Mouse (Mus musculus): ENCODE measurements around the gene Chst15. TPM values are rescaled to one million over a fixed set of nuclear protein-coding genes. Genes with fewer than 3 reads are reported as not detected.

Gene Chst15
- polyA plus RNA-seq, 1 experiment from 2014 or later = 13.6 TPM

GRCm38 (mm10) chr7:132227075-132227640 lies 89.9 kb downstream of the Chst15 start:
- Histone ChIP-seq H3K27ac (no peak overlapping the region), H3K4me2 (no peak overlapping the region), H3K9ac (no peak overlapping the region), H3K4me3 (no peak overlapping the region), H3K4me1 (peaks cover 11% of the 10 kb centered on the region), H3K36me3 (ENCODE audit: poor library complexity, severe bottlenecking) (no peaks in the 10 kb centered on the region), H3K27me3 (no peaks in the 10 kb centered on the region), H3K9me3 (replicated peaks) (no peaks in the 10 kb centered on the region)
- no peak for ATAC-seq
- WGBS = 85% methylated on average over 8 of the region's 8 CpGs

GRCm38 (mm10) chr7:132226379-132227074 lies 90.5 kb downstream of the Chst15 start:
- no peaks in the 10 kb centered on the region for H3K27me3 ChIP-seq
- H3K4me1 ChIP-seq = peaks cover 11% of the 10 kb centered on the region
- no peak overlapping the region for H3K27ac ChIP-seq
- H3K9me3 ChIP-seq (replicated peaks) = no peaks in the 10 kb centered on the region
- H3K36me3 ChIP-seq (ENCODE audit: poor library complexity, severe bottlenecking) = no peaks in the 10 kb centered on the region
- H3K4me2 ChIP-seq = no peak overlapping the region
- WGBS = 62% methylated on average over 6 of the region's 6 CpGs
- H3K9ac ChIP-seq = no peak overlapping the region
- ATAC-seq = peak; percentile 79
- H3K4me3 ChIP-seq = no peak overlapping the region

- H3K9me3 ChIP-seq (replicated peaks) = no peaks in the 10 kb centered on the region
These were observed 93.4 kb downstream of the Chst15 start for GRCm38 (mm10) chr7:132223452-132224141.

GRCm38 (mm10) chr7:132214031-132214430 lies 103.0 kb downstream of the Chst15 start:
- no peak overlapping the region for H3K4me3 ChIP-seq
- no peaks in the 10 kb centered on the region for H3K36me3 ChIP-seq (ENCODE audit: poor library complexity, severe bottlenecking)
- no peak overlapping the region for H3K4me2 ChIP-seq
- ATAC-seq = no peak
- 67% methylated on average over 10 of the region's 10 CpGs for WGBS
- no peak overlapping the region for H3K27ac ChIP-seq
- H3K4me1 ChIP-seq = peaks cover 26% of the 10 kb centered on the region
- no peaks in the 10 kb centered on the region for H3K27me3 ChIP-seq
- no peak overlapping the region for H3K9ac ChIP-seq
- no peaks in the 10 kb centered on the region for H3K9me3 ChIP-seq (replicated peaks)

More at GRCm38 (mm10) chr7:132223452-132224141, 93.4 kb downstream of the Chst15 start:
- no peaks in the 10 kb centered on the region for H3K36me3 ChIP-seq (ENCODE audit: poor library complexity, severe bottlenecking)
- H3K4me3 ChIP-seq = no peak overlapping the region
- no peak overlapping the region; the same call in 1 of the 2 replicates for H3K27ac ChIP-seq
- no peak for ATAC-seq
- H3K4me2 ChIP-seq = no peak overlapping the region
- no peak overlapping the region for H3K9ac ChIP-seq
- peaks cover 11% of the 10 kb centered on the region for H3K4me1 ChIP-seq
- WGBS = 37% methylated on average over 10 of the region's 10 CpGs
- H3K27me3 ChIP-seq = no peaks in the 10 kb centered on the region

GRCm38 (mm10) chr7:132213460-132213859 lies 103.6 kb downstream of the Chst15 start:
- WGBS = 8% methylated on average over 8 of the region's 8 CpGs
- H3K36me3 ChIP-seq (ENCODE audit: poor library complexity, severe bottlenecking) = no peaks in the 10 kb centered on the region
- no peak overlapping the region for H3K27ac ChIP-seq
- no peak overlapping the region for H3K4me2 ChIP-seq
- H3K9ac ChIP-seq = no peak overlapping the region
- ATAC-seq = peak; percentile 68
- no peaks in the 10 kb centered on the region for H3K27me3 ChIP-seq
- peaks cover 28% of the 10 kb centered on the region for H3K4me1 ChIP-seq
- H3K9me3 ChIP-seq (replicated peaks) = no peaks in the 10 kb centered on the region
- no peak overlapping the region for H3K4me3 ChIP-seq

GRCm38 (mm10) chr7:132211920-132212701 lies 104.9 kb downstream of the Chst15 start:
- 59% methylated on average over 6 of the region's 6 CpGs for WGBS
- Histone ChIP-seq H3K4me2 (no peak overlapping the region), H3K9me3 (replicated peaks) (no peaks in the 10 kb centered on the region), H3K4me1 (peaks cover 28% of the 10 kb centered on the region), H3K36me3 (ENCODE audit: poor library complexity, severe bottlenecking) (no peaks in the 10 kb centered on the region), H3K9ac (no peak overlapping the region), H3K27me3 (no peaks in the 10 kb centered on the region), H3K27ac (peak overlapping the region; percentile 42; the same call in 1 of the 2 replicates), H3K4me3 (no peak overlapping the region)
- peak; percentile 63 for ATAC-seq

GRCm38 (mm10) chr7:132210616-132211015 lies 106.4 kb downstream of the Chst15 start:
- no peak overlapping the region for H3K4me3 ChIP-seq
- no peak for ATAC-seq
- H3K36me3 ChIP-seq (ENCODE audit: poor library complexity, severe bottlenecking) = no peaks in the 10 kb centered on the region
- peaks cover 28% of the 10 kb centered on the region for H3K4me1 ChIP-seq
- no peaks in the 10 kb centered on the region; the same call in 1 of the 2 replicates for H3K27me3 ChIP-seq
- no peak overlapping the region for H3K4me2 ChIP-seq
- H3K9me3 ChIP-seq (replicated peaks) = no peaks in the 10 kb centered on the region
- H3K9ac ChIP-seq = no peak overlapping the region
- 81% methylated on average over 5 of the region's 5 CpGs for WGBS
- H3K27ac ChIP-seq = no peak overlapping the region

- Histone ChIP-seq H3K27me3 (no peaks in the 10 kb centered on the region; the same call in 1 of the 2 replicates), H3K27ac (no peak overlapping the region; the same call in 1 of the 2 replicates), H3K4me2 (no peak overlapping the region), H3K4me1 (peaks cover 28% of the 10 kb centered on the region), H3K9me3 (replicated peaks) (no peaks in the 10 kb centered on the region), H3K4me3 (no peak overlapping the region), H3K36me3 (ENCODE audit: poor library complexity, severe bottlenecking) (no peaks in the 10 kb centered on the region), H3K9ac (no peak overlapping the region)
- ATAC-seq = no peak; the same call in 1 of the 2 replicates
- WGBS = 73% methylated on average over 9 of the region's 9 CpGs
These were observed 107.9 kb downstream of the Chst15 start for GRCm38 (mm10) chr7:132208946-132209651.

- no peaks in the 10 kb centered on the region for H3K9me3 ChIP-seq (replicated peaks)
- no peak overlapping the region for H3K9ac ChIP-seq
- H3K36me3 ChIP-seq (ENCODE audit: poor library complexity, severe bottlenecking) = no peaks in the 10 kb centered on the region
- 55% methylated on average over 1 of the region's 1 CpGs for WGBS
- H3K4me1 ChIP-seq = peaks cover 10% of the 10 kb centered on the region; the same call in 1 of the 2 replicates
- no peak overlapping the region for H3K4me2 ChIP-seq
- no peak overlapping the region for H3K27ac ChIP-seq
- no peak overlapping the region for H3K4me3 ChIP-seq
- ATAC-seq = no peak
- H3K27me3 ChIP-seq = no peaks in the 10 kb centered on the region; the same call in 1 of the 2 replicates
These were observed 112.9 kb downstream of the Chst15 start for GRCm38 (mm10) chr7:132204073-132204612.

GRCm38 (mm10) chr7:132199686-132200085 lies 117.3 kb downstream of the Chst15 start:
- no peak overlapping the region for H3K4me3 ChIP-seq
- H3K4me2 ChIP-seq = no peak overlapping the region
- H3K9ac ChIP-seq = no peak overlapping the region
- 31% methylated on average over 6 of the region's 6 CpGs for WGBS
- H3K36me3 ChIP-seq (ENCODE audit: poor library complexity, severe bottlenecking) = no peaks in the 10 kb centered on the region
- no peak overlapping the region for H3K27ac ChIP-seq
- peaks cover 17% of the 10 kb centered on the region for H3K4me1 ChIP-seq
- no peaks in the 10 kb centered on the region for H3K27me3 ChIP-seq
- ATAC-seq = no peak
- H3K9me3 ChIP-seq (replicated peaks) = no peaks in the 10 kb centered on the region

- Histone ChIP-seq H3K27ac (no peak overlapping the region), H3K4me3 (no peak overlapping the region), H3K36me3 (ENCODE audit: poor library complexity, severe bottlenecking) (no peaks in the 10 kb centered on the region), H3K4me1 (peaks cover 17% of the 10 kb centered on the region), H3K9ac (no peak overlapping the region), H3K9me3 (replicated peaks) (no peaks in the 10 kb centered on the region), H3K4me2 (no peak overlapping the region), H3K27me3 (no peaks in the 10 kb centered on the region)
- 77% methylated on average over 1 of the region's 1 CpGs for WGBS
- ATAC-seq = no peak
These were observed 118.2 kb downstream of the Chst15 start for GRCm38 (mm10) chr7:132198806-132199205.
